Mouse (Mus musculus) c-Kit-positive CD71-negative TER-119-negative erythroid progenitor cells, embryonic 14.5 days (primary cell): ENCODE data around the gene Bahcc1.
A peak's percentile ranks its signal among the peaks of the same experiment; 100 is the strongest.

Source experiments
- DNase-seq: peaks from one replicate; pipeline ENCODE4 v3.0.0-alpha.2; 2013; ENCODE audit warnings: low read depth

Gene Bahcc1

DNA sequence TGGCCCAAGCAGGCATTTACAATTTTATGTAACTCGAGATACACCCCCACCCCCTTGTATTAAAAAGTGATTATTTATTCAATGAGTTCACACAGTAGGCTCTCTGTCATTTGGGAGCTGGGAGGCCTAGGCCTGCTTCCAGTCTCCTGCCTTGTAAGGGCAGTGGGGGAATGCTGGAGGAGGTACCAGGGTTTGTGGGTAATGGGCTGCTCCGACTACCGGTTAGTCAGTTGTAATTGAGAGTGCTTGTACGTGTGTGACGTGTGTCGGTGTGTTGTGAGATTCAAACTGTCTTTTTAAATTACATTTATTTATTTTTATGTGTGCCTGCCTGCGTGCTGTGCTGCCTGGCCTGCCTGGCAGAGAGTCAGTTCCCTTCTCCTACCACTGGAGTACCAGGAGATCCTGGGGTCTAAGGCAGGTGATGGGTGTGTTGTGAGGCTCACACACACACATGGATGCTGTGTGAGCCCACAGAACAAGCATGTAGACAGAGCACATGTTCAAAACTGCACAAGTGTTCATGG is 3.8 kb upstream of the Bahcc1 start:
- DNase-seq = no peak

DNA sequence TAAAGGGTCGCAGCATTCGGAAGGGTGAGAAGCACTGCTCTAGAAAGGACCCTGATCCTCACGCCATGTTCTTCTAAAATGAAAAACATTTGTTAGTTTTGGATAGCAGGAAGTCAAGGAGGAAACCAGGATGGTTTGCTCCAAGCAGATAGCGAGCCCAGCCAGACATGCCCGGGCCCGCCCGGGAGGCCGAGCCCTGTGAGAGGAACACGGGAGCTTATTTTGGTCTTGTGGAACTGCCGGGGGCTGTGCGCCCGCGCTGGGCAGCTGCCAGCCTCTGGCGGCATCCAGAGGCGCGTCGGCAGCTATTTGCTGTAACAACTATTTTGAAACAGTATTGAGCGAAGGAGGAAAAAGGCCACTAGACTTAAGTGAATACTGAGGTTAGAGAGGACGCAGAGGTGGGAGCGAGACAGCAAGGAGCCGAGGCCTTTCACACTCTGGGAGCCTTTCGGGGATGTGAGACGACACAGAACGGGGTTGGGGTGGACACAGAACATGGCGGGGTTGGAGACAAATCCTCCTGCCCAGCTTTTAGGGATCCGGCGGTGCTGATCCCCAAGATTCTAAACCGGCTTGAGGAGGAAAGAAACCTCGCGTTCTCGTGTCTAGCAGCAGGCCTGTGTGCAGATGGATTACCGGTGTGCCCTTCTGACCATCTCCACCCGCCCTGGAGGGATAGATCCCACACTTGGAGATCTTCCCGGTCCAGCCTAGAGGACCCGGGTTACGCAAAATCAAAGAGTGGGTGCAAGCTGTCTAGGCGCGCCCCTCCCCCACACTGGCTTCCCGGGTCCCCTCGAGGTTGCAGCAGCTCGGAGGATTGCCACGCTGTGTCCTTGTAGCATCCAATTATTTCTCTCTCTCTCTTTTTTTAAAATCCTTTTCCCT is 2.6 kb upstream of the Bahcc1 start:
- DNase-seq = no peak

DNA sequence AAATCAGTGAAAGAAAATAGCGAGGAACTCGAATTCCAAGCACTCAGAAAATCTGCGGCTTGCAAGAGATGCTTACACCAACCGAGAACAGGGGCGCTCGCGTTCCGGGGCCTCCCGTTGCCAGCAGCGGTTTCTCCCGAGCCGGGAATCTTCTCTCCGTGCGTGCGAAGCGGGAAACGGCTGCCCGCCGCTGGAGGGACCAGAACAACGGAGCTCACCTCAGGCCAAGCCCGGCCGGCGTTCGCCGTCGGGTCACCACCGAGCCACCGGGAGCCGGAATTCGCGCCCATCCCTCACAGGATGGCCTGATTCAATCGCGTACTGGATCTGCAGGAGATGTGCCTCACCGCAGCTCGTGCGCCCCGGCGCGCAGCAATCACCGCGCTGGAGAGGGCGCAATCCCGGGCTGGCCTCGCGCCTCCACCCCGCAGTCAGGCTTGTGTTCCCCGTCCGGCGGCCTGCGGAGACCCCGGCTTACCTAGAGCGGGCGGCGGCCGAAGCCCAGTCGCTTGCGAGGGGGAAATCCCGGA is 1.8 kb upstream of the Bahcc1 start:
- DNase-seq = no peak

DNA sequence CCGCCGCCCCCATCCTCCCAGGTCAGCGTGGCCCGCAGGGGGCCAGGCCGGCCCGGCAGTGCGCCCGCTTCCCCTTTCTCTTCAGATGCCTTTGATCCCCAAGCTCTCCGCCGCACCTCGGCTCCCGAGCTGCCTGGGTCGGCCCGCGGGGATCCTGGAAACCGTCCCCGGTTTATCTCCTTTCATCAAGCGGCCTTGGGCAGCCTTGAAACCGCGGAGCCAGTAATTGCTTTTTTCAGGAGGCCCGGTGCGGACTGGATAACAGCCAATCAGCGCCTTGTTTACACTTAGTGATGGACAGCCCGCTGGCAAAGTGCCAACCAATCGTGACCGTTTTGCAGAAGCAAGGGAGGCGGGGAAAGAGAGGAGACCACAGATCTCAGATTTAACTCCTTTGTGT is 1.4 kb upstream of the Bahcc1 start:
- DNase-seq = peak; percentile 98

DNA sequence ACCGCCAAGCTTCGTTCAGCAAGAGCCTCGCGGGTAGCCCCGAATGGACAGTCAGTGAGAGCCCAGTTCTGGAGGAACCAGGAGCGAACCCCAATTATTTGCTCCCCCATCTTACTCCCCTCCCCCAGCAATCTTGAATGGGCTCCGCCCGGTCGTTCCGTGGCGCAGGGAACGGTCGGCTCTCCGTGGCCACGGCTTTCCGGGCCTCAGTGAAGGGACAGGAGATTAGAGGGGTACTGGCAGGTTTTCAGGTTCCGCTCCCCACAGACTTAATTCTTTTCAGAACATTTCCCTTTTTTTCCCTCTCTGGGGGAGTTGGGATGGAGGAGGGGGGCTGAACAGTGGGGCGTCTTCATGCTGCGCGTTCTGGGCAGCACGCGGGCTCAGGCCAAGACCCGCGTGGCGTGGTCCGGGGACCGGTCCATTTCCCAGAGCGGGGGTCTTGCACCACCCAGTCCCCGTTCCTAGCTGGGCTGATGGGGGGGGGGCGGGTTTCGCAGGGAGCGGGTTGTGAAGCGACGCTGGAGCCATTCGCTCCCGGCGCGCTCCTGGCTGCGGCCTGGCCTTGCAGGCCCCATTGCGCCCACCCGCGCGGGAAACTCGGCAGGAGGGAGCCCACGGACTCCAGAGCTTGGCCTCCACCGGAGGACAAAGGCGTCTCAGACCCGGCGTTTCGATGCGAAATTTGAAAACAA is 841 bp downstream of the Bahcc1 start:
- no peak for DNase-seq

DNA sequence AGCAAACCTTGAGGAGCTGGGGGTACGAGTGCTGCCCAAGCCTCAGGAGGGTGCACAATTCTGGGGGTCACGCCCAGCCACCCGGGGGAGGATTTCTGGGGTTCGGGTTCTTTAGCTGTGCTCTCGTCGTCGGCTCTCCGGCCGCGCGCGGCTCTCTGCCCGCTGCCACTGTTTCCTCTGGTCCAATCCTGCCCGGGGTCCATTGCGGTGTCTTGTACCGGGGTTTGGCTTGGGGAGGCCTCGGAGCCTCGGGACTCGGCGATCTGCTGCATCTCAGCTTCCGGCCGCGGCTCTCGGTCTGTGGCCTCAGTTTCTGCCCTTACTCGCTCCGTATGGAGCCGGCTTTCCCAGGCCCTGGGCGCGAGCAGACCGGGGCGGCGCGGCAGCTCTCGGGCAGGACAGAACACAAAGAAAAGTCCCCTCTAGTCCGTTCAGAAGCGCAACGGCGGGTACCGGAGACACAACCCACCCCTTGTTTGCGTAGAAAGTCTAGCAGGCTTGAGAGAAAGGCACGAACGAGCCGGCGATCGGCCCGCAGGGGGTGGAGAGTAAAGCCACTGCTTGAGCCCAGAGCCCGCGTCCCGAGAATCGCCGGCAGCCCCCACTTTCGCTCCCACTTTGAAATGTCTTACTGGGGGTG is 1.5 kb downstream of the Bahcc1 start:
- DNase-seq = no peak

DNA sequence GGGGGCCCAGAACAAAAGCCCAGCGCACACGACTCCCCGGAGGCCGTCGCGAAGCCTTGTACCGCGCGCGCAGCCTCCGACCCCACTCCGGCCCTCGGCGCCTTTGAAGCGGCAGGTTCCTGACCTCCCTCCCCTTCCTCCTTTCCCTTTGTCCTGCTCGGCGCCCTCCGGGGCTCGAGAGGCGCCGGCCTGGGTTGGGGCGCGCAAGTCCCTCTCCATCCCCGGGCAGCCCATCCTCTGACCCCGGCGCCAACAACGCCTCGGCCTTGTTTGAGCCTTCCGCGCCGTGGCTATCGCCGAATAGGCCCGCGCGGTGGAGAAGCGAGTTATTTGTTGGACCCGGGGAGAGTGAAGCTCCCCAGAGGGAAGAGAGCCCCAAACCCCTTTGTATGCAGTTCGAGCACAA is 2.0 kb downstream of the Bahcc1 start:
- DNase-seq = no peak

DNA sequence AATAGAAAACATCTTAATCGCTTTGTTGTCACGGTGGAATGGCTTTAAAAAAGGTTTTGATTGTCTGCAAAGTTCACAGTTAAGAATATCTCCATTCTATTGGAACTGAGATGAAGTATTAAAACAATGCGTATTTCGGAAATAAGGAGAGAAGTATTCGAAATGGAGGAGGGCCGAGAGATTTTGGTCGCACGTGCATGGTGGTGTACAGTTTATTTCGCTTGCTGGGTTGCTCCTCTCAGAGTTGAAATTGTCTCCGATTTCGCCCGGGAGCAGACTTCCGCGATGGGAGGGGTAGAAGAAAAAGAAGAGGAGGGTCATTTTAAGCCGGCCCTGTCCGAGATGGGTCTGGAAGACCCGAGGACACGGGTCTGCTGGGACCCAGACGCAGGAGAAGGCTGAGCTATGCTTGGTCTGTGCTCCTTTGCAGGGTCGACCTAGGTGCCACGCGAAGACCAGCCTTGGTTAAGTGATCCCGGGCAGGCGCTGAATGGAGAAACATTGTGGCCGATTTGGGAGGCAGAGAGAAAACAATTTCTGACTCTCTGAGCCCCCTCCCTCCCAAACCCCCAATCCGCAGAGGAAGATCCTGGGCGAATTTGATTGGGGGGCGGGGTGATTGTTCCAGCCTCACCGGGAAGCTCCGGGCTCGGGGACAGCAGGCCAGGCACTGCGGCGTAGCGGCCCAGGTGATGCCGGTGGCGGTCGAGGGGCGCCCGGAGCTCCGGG is 2.8 kb downstream of the Bahcc1 start:
- DNase-seq = no peak

DNA sequence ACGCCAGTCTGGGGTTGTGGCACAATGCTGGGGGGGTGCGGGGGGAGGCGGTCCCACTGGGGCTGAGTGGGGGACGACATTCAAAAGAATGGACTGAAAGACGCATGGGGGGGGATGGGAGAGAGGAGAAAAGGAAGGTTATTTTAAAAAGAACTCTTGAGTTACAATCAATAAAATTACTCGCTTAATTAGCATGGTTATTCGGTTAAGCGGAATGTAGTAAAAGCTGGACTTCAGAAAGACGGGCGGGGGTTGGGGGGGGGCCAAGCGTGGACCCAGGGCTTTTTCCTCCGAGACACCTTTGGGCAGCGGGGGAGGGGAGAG is 3.3 kb downstream of the Bahcc1 start:
- DNase-seq = no peak

DNA sequence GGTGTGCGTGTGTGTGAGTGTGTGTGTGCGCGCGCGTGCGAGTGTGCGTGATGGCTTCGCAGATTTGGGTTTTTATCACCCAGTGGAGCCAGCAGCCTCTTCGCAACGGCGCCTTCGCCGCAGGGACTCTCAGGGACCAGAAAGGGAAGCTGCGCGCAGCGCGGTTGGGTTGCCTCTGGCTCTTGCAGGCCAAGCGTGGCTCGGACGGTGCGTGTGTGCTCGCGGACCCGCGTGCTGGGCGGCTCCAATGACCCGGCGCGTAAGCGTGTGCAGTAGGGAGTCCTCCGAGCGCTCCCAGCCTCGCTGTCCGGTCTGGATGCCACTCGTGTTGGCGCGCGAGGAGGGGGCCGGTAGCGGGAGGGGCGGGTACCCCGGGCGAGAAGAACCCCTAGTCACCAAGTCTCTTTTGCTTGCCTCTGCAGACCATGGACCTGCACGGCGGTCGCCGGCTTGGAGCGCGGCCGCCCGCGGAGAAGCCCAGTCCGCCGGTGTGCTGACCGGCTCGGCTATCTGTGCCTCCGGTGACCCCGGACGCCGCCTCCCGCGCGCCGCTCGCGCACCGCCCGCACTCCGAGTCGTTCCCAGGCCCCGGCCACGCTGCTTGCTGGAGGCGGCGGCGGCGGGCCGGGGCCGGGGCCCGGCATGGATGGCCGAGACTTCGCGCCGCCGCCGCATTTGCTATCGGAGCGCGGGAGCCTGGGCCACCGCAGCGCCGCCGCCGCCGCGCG is 3.9 kb downstream of the Bahcc1 start:
- no peak for DNase-seq

DNA sequence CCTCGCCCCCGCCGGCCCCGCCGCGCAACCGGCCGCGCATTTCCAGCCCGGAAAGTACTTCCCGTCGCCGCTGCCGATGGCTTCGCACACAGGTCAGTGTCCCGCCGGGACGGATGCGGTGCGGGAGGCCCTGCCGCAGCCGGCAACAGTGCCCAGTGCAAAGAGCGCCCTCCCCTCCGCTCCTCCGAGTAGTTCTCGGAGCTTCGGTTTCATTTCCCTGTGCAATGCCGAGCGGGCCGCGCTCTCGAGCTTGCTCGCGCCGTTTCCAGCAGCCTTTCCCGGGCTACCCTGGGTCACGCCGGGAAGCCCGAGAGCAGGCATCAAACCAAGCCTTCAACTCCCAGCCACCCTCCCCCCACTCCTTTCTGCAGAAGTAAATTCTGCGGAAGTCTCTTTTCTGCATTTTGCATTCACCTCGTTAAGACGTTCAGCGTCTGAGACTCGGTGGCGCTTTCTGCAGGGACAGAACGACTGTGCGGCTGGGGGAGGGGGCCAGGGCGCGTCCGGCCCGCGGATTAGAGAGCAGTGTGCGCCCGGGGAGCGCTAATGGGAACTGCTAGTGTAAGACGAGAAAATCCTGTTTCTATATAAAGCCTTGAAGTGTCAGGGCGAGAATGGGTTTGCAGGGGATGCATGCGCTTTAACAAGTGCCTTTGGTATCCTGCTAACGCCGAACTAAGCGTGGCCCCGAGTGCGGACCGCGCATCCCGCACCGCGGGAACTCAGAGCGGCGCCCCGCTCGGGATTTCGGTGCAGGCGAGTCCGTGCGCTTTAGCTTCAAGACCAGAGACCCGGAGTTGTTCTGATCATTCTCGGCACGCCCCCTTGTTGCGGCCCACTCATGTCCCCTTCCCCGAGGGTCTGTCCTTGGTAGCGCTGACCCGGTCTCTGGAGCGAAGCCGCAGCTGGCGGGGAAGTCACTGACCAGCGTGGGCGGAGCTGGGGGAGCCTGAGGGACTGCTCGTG is 4.7 kb downstream of the Bahcc1 start:
- no peak for DNase-seq

DNA sequence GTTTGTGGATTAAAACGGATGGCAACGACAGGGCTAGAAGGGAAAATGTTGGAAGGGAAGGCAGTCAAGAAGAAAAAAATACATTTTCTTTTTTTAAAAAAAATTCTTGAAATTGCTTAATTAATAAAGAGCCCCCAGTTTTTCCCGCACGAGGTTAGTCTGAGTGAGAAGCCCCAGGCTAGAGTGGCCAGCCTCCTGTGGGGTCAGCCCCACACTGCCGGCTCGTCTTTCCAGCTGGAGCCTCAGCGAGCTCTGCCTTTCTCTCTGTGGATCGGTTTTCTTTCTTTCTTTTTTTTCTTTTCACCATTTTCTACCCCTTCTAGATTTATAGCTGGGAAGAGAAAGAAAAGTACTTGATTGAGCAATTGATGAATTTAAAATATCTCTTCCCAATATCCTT is 5.6 kb downstream of the Bahcc1 start:
- DNase-seq = no peak

DNA sequence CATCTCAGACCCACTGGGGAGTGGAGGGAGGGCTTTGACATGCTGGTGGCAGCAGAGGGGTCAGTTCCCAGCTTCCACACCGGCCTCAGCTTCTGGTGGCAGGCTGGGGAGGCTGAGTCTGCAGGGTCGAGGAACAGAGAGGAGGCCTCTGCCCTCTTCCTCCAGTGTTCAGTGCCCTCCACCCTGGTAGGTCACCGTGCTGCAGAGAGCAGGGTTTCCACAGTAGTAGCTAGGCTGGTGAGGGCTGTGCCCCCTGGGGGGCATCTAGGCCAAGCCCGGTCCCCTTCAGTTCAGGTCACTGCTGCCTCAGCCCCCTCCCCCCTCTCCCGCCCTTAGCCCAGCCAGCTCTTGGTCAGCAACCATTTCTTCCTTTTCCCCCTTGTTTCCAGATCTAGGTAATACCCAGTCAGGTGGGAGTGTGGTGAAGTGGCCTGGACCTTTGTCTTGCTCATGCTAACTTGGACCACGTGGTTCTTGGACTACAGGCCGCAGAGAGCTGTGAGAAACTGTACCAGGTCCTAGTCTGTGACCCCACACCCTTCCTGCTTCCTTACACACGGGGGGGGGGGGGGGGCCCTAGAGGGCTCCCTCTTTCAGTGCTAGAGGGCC is 6.1 kb downstream of the Bahcc1 start:
- no peak for DNase-seq

DNA sequence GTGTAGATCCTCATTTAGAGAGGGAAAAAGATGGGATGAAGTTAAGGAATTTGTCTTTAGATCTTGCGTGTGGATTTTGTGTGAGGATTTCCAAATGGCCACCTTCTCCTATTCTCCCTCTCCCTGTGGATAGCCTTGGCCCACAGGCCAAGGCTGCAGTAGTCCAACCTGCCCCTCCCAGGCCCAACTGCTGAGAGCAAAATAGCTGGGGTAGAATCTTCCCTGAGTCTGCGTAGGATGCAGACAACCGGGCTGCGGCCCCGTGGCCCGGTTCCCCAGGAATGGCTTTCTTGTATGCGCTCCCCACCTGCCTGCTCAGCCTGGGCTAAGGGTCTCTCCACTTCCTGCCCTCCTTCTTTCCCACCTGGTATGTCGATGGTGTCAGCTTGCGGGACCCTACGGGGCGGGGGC is 6.8 kb downstream of the Bahcc1 start:
- no peak for DNase-seq

DNA sequence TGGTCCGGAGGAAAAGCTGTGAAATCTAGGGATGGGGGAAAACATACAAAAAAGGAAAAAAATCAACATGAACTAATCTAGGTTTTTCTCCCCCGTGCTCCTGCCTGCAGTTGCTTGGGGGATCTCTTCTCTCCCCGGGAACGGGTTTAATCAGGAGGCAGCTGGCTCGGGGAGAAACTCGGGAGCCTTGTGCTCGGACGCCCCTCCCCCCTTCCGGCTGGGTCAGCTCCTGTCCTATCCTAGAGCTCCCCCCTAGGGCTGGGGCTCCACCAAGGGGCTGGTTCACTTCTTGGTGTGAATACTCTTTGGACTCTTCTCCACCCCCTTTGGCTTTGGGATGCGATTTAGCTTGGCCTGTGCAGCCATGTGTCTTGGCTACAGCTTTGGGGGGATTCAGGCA is 7.5 kb downstream of the Bahcc1 start:
- DNase-seq = no peak

DNA sequence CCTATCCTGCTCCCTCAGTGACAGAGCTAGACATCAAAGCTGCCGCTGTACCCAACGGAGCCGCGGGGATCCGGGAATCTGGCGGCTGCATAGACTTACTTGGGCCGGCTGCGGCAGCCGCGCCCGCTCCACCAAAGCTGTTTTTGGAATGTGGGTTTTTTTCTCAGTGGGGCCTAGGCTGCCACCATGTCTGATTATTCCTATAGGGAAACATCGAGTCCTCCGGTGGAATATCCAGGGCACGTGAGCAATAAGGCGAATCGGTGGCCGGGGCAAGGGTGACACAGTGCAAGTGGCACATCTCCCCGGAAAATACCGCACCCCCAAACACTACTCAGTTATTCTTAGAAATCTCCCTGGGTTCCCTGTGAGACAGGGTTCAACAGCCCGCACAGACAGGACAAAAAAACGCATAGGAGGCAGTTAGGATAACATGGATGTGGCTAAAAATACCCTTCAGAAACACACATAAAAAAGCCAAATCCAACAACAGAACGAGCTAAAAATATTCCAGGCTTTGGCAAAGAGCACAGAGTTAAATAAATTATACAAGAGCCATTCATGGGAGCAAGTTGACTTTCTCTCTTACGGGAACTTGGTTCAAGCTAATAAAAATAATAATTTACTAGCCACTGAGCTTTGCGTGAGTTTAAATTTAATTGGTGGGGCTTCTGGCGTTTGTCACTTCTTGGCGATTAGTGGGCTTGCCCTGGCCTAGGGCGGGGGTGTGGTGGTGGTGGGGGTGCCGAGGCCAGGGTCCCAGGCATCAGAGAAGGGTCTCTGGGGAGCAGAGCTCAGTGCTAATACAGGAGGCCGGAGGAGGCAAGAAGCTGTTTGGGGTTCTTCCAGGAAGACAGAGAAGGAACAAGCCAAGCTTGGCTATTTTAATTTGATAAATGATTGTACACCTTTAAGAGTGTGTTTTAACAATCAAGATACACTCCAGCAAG is 8.5 kb downstream of the Bahcc1 start:
- DNase-seq = no peak

DNA sequence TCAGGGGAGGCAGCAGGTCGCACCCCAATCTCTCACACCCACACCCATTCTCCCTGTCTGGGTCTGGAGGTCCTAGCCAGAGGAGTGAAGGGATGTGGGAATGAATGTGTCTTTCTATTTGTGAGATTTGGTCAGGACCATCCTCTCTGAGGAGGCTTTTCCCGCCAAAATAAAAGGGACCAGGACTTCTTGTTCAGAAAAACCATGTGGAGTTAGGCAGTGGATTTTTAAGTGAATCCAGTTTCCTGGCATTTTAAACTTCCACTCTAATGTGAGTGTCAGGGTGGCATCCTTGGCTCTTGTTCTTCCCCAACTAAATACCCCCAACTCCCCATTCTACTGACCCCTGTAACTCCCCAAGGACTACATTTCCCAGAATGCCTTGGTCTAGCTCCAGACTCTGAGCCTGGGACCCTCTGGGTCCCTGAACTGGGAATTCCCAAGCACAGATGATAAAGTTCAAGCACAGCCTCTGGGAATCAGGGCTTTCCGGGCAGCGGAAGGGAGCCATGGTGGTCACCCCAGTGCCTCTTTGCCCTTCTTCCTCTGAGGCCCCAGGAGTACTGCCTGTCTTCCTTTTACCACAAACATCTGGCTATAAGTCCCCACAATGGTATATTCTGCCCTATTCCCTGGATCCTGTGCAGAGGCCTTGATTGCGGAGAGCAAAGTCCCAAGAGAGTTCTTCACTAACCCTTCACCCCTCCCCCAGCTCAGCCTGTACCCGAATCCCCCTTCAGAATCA is 9.4 kb downstream of the Bahcc1 start:
- DNase-seq = no peak
